Mouse (Mus musculus) gastrocnemius, adult 8-10 months (tissue): ENCODE data around the gene Sbf2. TPM values are rescaled to one million over a fixed set of nuclear protein-coding genes. Genes with fewer than 3 reads are reported as not detected.
"Not testable (repeated sequence)": the region's sequence is repeated elsewhere in the genome, so short reads cannot be mapped to it uniquely, and the experiment has no call there.

Experiments used
- DNase-seq, 2 experiments: peaks; one replicate each; pipeline ENCODE4 v3.0.0; 2022; ENCODE audit warnings: low spot score in 2 of 2
- total RNA-seq, 4 experiments: library from RNA; stranded (reverse); gene quantifications; 2 replicates each; pipeline ENCODE4 v1.2.4; 2022

The Sbf2 gene
- total RNA-seq, 4 experiments from 2014 or later = 6.7 to 10.4 (median 7.9) TPM

- no peak for DNase-seq
Observed at GRCm38 (mm10) chr7:110583705-110584104, 31.0 kb downstream of the Sbf2 start.

- DNase-seq = peak in 1 of 2 experiments; percentile 5
Observed at GRCm38 (mm10) chr7:110565815-110566549, 48.7 kb downstream of the Sbf2 start.

- no peak for DNase-seq
Observed at GRCm38 (mm10) chr7:110561647-110562046, 53.1 kb downstream of the Sbf2 start.

- DNase-seq = no peak
Observed at GRCm38 (mm10) chr7:110557001-110557400, 57.7 kb downstream of the Sbf2 start.

GRCm38 (mm10) chr7:110556221-110556620, 58.5 kb downstream of the Sbf2 start:
- no peak for DNase-seq

- no peak for DNase-seq
Observed at GRCm38 (mm10) chr7:110555260-110555659, 59.5 kb downstream of the Sbf2 start.

- DNase-seq = no peak
Observed at GRCm38 (mm10) chr7:110548268-110548667, 66.5 kb downstream of the Sbf2 start.

GRCm38 (mm10) chr7:110543341-110543740, 71.4 kb downstream of the Sbf2 start:
- no peak for DNase-seq

- DNase-seq = no peak
Observed at GRCm38 (mm10) chr7:110539266-110539665, 75.5 kb downstream of the Sbf2 start.

GRCm38 (mm10) chr7:110530295-110530694, 84.4 kb downstream of the Sbf2 start:
- DNase-seq = not testable (repeated sequence)

- no peak for DNase-seq
Observed at GRCm38 (mm10) chr7:110525090-110525775, 89.5 kb downstream of the Sbf2 start.

- no peak for DNase-seq
Observed at GRCm38 (mm10) chr7:110516241-110517220, 98.2 kb downstream of the Sbf2 start.

- no peak for DNase-seq
Observed at GRCm38 (mm10) chr7:110514131-110514530, 100.6 kb downstream of the Sbf2 start.

GRCm38 (mm10) chr7:110498653-110499052, 116.1 kb downstream of the Sbf2 start:
- DNase-seq = no peak

GRCm38 (mm10) chr7:110491038-110491437, 123.7 kb downstream of the Sbf2 start:
- DNase-seq = no peak

GRCm38 (mm10) chr7:110485051-110485450, 129.7 kb downstream of the Sbf2 start:
- DNase-seq = no peak

- no peak for DNase-seq
Observed at GRCm38 (mm10) chr7:110470987-110471386, 143.7 kb downstream of the Sbf2 start.

GRCm38 (mm10) chr7:110463471-110463870, 151.3 kb downstream of the Sbf2 start:
- DNase-seq = no peak

- peak; percentile 19 to 22 for DNase-seq
Observed at GRCm38 (mm10) chr7:110432301-110432700, 182.4 kb downstream of the Sbf2 start.

GRCm38 (mm10) chr7:110416318-110416717, 198.4 kb downstream of the Sbf2 start:
- DNase-seq = no peak

GRCm38 (mm10) chr7:110414276-110414675, 200.4 kb downstream of the Sbf2 start:
- no peak for DNase-seq

GRCm38 (mm10) chr7:110402092-110402491, 212.6 kb downstream of the Sbf2 start:
- no peak for DNase-seq
